Mouse (Mus musculus): ENCODE results near the gene Trip6.

Gene Trip6

DNA sequence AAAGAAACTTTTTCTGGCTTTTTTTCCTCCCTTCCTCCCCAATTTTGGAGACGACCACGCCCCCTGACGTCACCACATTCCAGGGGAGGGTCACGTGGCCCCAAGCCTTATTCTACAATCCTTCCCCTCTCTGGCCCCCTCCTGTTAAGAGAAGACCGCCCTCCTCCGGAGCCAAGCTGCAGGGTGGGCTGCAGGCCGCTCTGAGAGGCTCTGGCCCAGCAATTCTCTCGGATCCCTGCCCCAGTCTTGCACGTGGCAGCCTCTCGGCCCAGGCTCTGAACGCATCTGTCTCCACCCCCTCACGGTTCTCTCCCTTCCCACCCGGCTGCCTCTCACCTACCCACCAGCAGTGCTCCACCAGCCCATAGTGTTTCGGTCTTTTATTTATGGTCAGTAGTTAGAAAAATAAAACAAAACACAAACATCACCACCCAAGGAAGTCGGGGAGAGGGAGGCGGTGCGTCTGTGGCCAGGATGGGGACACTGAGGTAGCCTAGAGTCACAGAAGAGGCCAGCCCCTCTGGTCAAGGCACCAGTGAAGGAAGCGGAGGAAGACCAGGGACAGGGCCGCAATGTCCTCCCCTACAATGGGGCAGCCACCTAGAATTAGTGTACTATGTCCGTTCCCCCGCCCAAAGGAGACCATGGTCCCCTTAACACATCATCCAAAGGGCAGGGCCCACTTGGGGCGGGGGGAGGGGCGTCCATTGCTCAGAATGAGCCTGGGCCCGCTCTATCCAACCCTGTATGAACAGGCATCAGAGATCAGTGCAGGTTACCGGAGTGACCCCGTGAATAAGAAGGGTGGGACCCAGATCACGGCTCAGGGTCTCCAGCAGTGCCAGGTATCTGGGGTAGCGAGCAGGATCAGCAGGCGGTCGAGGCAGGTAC, at the start of gene Trip6:
Gene Trip6, minus strand, starts transcription at position 212 of the 891 bp plus-strand sequence.
- peak in 1 of 2 experiments; percentile 51 for DNase-seq (ENCODE audit: low spot score in 2 of 2)

DNA sequence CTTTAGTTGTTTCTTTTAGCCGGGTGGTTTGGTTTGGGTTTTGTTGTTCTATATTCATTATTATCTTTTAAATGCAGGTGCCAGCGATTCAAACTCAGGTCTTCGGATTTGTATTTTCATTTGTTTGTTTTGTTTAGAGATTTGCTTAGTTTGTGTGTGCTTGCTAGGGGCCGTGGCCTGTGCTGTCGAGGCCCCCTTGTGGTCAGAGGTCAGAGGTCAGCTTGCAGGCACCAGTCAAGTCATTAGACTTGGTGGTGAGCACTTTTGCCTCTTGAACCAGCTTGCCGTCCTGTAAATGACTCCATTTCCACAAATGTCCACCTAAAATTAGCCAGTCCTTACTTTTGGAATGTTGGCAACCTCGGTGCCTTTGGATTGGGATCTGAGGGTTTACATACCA, 44.2 kb upstream of the Trip6 start:
- DNase-seq (ENCODE audit: low spot score in 2 of 2) = no peak

DNA sequence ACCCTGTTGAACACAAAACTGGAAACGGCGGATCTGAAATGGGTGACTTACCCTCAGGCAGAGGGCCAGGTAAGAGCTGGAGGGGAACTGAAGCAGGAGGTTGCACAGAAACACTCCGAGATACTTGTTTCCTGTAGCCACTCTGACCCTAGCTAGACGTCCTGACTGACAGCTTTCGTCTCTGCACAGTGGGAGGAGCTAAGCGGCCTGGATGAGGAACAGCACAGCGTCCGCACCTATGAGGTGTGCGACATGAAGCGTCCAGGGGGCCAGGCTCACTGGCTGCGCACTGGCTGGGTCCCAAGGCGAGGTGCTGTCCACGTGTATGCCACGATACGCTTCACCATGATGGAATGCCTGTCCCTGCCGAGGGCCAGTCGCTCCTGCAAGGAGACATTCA, 39.9 kb upstream of the Trip6 start:
- no peak for DNase-seq (ENCODE audit: low spot score in 2 of 2)

DNA sequence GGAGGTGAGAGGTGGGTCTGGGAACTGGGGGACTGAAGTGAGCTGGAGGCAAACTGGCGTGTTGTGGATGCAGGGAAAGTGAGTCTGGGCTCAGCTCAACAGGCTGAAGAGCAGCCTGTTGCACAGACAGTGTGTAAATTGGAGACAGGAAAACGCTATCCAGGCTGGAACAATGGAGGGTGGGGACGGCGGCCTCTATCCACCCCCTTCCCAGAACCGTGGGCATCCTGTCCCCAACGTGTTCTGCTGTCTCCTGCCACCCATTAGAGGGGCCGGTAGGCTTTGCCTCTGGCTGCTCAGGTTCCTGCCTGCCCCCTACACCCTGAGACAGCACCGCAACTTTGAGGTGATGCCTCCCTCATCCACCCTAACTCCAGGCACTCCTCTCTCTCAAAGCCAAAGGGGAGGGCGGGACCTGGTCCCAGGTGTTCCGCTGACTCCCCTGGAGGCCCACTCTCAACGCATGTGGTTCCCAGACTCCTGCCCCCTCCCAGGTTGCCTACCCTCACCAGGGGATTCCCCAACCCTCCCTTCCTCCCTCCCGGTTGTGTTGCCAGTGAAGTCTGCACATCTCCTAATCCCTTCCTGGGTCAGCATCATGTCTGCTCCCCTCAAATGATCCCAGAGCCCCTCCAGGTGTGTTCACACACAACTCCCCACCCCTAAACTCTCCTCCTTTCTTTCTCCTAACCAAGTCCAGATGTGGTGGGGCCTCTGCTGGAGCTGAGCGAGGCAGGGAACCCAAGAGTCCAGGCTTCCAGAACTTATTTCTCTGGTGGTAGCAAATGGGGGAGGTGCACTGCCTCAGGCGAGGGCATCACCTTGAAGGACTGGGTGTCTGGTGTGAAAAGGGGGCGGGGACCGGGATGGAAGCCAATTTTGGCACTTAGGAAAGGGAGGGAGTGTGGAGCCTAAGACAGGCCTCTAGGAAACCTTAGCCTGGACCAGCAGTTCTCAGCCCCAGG, 38.1 kb upstream of the Trip6 start:
- no peak for DNase-seq (ENCODE audit: low spot score in 2 of 2)

DNA sequence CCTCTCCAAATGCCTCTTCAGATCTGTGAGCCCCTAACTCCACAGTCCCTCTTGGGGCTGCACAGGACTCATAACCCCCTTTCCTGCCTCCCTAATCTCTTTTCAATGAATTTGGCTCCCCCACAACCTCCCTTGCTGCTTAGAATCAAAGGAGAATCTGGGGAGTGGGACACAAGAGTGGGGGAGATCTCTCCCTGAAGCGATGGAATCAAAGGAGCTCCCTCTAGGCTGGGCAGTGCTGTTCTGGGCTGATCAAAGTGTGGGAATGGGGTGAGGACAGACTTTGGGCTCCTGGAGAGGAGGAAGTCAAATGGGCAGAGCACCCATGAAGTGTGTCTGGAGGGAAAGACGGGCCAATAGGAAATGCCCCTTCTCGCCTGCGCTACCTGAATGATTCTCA, 37.2 kb upstream of the Trip6 start:
- DNase-seq (ENCODE audit: low spot score in 2 of 2) = no peak

DNA sequence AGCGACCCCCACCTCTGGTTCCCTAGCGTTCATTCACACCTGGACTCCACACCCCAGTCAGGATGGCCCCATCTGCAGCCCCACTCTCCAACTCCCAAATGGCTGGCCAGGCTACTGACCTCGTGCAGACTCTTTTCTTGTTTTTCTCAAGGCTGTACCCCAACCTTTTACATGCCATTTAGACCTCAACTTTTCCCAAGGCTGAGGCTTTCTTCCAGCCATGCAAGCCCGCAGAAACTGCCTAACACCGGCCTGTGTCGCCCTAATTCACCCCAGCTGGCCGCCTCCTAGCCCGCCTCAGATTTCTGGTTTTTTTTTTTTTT, 36.8 kb upstream of the Trip6 start:
- DNase-seq (ENCODE audit: low spot score in 2 of 2) = no peak

DNA sequence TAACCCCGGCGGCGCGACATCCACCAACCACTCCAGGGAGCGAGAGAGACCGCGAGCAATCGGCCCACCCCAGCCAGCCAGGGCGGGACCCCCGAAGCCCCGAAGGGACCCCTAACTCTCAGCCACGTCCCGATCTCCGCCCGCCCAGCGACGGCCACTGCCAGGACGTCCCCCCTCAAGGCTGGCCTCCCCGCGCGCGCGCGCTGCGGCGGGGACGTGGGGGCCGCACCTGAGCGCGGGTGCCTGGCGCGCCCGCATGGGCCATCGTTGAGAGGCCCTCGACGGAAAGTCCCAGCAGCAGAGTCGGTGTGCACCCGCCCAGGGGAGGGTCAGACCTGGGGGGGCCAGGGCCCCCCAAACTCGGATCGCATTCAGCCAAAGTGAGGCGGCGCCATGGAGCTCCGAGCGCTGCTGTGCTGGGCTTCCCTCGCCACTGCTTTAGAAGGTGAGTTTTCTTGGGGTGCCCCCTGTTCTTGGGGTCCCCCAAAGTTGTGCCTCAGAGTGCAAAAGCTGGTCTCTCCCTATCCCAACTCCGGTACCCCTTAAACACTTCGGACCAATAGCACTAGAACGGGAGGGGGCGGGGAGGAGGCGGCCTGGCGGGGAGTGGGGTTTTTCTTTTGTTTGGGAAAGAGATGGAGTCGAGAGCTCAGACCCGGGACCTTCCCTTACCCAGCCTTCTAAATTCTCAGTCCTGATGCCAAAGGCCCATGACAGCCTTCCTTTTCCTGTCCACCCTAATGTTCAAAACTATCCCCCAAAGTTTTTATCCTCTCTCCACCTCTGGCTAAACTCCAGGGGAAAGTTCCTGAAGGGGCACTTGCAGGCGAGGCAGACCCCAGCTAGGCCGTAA, 36.2 kb upstream of the Trip6 start:
- DNase-seq (ENCODE audit: low spot score in 2 of 2) = no peak

DNA sequence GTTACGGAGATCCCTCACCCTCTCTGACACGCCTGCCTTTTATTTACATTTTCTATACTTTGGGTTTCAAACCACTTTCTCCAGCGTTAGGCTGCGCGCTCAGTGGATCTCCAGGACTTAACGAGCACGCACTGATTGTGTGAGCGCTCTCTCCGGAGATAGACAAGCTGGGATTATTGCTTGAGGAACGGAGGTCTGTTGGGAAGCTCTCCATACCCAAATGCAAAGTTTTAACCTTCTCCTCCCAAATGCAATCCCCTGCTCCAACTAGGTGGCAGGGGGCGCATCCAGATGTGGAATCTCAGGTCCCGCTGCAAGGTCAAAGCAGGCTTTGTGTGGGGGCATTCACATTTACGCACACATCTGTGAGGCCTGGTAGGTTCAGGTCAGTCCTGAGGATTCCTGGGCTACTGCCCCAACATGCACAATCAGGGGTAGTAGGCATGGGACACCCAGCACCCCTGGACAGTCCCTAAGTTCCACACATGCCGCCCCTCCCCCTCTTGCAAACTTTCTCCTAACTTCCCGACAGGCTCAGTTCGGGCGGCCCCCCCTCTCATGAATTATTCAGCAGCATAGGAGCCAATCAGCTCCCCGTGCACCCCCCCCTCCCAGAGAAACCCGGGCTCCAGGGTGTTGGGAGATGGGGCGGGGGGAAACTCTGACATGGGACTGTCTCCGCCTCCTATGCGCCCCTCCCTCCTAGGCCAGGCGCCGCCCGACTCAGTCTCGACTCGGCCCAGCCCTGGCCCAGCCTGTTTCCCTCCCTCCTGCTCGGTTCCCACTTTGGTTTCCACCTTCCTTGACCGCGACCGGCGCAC, 35.4 kb upstream of the Trip6 start, which contains the start of gene Ephb4:
Gene Ephb4, plus strand, starts transcription at position 726 of the 821 bp plus-strand sequence.
- DNase-seq (ENCODE audit: low spot score in 2 of 2) = peak; percentile 35 to 60

DNA sequence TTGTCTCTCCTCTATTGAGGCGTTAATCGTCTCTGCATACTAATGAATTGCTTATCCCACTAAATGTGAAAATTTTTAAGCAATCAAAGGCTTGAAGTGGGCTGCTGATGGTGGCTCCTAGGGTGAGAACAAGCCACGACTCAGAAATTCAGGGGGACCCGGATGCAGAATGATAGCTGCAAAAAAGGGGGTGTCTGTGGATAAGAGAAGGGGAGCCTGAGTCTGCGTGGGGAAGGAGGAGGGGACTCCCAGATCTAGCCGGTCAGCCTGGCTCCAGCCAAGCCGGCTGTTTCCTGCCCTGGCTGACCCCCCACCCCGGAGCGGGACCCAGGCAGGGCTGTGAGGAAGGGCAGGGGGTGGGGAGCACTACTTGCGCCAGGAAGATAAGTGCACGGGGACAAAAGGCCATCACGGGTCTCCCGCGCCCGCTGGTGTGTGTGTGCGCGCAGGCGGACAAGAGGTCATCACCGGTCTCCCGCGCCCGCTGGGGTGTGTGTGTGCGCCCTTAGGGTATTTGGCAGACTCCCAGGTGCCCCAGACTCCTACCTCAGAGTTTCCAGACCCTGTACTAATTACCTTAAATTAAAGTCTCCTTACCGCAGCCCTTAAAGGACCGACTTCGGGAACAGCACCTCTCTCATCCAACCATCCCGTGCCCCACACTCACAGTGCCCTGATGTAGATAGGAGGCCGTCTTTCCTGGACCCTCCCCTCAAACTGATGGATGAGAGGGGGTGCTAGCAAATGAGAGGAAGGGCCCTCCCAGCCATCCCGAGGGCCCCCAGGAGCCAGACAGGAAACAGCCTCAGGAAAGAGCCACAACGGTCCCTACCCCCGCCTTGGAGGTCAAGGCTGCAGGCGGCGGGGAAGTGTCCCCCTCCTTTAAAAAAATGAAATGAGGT, 34.5 kb upstream of the Trip6 start:
- no peak for DNase-seq (ENCODE audit: low spot score in 2 of 2)

DNA sequence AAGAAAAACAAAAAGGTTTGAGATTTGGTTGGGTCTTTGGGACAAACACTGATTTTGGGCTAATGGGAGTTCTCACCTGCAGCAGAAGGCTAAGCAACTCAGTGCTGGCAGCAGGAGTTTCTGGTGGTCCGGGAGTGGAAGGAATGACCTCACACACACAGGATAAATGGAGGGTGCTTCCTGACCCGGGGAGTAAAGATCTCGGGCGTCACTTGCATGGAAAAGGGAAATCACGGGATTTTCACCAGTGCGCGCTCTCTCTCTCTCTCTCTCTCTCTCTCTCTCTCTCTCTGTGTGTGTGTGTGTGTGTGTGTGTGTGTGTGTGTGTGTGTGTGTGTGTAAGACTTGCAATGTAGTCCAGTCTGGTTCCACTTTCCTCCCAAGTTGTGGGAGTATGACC, 33.7 kb upstream of the Trip6 start:
- DNase-seq (ENCODE audit: low spot score in 2 of 2) = no peak

DNA sequence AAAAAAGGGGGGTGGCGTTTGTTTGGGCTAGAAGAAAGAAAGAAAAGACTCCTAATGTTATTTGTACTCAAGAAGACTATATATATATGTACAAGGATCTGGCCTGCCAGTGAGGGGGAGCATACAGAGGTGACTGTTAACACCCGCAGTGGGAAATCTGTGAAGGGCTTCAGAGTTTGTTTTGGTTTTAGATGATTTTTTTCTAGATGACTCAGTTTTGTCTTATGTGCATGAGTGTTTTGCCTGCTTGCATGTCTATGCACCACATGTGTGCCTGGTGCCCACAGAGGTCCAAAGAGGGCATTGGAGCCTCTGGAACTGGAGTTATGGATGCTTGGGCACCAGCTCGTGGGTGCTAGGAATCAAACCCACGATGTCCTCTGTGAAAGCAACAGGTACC, 32.8 kb upstream of the Trip6 start:
- DNase-seq (ENCODE audit: low spot score in 2 of 2) = no peak

DNA sequence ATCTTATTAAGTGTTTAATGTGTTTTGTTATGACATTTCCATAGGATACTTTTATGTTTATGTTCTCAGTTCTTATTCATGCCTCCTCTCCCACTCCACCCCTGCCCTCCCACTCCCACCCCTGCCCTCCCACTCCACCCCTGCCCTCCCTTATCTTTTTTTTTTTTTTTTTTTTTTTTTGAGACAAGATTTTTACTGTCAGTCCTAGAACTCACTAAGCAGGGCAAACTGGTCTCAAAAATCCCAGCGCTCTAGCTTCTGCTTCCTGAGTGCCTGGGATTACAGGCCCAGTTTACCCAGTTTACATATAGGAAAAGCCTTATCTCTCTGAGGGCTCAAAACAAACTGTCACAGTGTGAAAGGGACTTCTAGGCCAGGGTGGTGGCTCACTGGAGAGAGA, 32.2 kb upstream of the Trip6 start:
- no peak for DNase-seq (ENCODE audit: low spot score in 2 of 2)

DNA sequence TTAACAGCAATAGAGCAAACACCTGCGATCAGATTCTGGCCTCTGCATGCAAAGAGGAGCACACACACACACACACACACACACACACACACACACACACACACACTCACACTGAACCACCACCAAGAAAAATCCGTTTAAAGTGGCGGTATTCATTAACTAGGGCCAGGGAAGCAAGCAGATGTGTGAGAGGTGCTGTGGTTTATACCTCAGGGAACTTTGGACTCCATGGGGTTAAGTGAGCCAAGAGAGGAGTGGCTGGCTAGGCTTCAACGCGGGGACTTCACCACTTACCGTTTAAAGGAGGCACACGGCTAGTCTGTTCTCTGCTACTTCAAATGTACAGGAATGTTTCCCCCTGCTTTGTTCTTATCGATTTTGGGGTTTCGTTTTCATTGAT, 31.6 kb upstream of the Trip6 start:
- DNase-seq (ENCODE audit: low spot score in 2 of 2) = no peak

DNA sequence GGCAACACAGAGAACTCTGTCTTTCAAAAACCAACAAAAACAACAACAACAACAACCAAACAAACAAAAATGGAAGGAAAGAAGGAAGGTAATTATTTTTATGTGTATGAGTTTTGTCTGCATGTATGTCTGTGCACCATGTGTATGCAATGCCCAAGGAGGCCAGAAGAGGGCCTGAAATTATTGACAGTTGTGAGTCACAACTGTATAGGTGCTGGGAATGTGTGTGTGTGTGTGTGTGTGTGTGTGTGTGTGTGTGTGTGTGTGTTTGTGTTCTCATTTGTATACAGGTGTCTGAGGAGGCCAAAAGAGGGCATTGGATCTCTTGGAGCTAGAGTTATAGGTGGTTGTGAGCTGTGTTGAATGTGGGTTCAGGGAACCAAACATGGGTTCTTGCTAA, 29.7 kb upstream of the Trip6 start:
- no peak for DNase-seq (ENCODE audit: low spot score in 2 of 2)

DNA sequence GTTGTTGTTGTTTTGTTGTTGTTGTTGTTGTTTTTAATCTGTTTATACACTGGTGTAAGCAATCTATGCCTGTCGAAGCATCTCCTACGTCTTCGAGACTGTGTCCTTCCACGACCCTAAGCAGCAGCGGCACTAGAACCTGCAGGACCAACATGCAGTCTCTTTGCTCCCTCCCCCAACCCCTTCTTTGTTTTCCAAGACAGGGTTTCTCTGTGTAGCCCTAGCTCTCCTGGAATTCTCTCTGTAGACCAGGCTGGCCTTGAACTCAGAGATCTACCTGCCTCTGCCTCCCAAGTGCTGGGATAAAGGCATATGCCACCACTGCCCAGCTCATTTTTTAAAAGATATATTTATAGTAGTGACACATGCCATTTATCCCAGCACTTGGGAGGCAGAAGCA, 29.2 kb upstream of the Trip6 start:
- no peak for DNase-seq (ENCODE audit: low spot score in 2 of 2)

DNA sequence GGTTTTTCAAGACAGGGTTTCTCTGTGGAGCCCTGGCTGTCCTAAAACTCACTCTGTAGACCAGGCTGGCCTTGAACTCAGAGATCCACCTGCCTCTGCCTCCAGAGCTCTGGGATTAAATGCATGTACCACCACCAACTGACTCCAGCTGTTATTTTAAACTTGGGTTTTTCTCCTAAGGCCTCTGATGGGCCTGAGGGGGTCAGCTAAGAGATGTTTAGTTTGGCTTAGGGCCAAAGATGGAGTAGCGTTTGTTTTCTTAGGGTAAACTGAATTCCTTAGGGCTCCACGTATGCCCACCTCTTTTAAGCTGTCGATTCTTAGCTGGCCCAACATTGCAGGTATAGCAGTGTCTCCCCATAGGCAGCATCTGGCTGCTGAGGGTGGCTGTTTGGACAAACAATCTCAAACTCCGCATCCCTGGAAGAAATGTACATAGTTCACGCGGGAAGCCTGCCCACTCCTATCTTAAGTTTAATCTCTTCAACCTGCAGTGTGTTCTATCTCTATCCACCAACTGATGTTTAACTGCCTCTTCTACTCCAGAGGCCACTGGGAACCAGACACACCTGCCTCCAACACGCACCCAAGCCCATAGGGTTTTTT, 28.3 kb upstream of the Trip6 start:
- no peak for DNase-seq (ENCODE audit: low spot score in 2 of 2)

DNA sequence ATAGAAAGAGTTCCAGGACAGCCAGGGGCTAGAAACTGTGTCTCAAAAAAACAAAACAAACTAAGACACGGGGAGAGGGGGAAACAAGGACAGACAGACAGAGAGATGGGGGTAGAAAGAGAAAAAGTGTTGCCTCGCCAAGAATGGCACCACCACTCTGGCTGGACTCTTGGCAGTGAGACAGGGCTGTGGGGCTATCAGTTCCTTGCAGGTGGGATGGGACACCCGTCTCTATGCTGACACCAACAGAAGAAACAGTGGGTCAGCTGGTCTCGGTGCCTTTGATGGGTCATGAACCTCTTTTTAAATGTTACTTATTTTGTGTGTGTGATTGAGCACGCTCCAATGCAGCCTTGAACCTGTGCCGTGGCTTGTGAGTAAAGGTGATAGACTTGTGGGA, 26.0 kb upstream of the Trip6 start:
- no peak for DNase-seq (ENCODE audit: low spot score in 2 of 2)

DNA sequence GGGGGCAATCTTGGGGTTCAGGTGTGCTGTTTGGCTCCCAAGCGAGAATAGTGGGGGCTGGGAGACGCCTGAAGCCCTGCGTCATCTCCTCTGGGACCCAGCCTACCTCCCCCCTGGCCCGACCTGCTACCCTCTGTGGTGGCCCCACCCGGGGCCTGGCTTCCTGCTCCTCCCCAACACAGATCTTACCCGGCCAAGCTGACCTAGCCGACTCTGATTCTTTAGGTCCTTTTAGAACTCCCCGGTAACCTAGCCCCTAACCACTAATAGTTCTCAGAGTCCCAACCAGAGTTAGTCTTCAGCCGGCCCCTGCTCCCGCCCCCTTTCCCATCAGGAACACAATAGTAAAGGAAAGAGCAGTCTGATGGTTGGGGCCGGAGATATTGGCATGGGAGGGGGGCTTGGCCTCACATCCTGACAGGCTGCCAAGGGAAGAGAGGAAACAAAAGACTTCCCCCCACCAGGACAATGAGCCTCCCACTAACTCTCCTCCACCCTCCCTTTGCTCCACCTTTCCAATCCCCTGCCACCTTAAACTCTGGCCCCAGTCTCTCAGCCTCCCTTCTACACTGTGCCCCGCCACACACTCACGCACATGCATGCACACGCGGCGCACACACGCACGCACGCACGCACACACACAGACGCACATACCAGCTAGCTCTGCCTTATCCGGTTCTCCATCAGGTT, 25.2 kb upstream of the Trip6 start:
- DNase-seq (ENCODE audit: low spot score in 2 of 2) = peak in 1 of 2 experiments; percentile 19

Data from frontal cortex, postnatal 14 days (tissue).